Mouse (Mus musculus) forebrain, embryonic 14.5 days (tissue): Measurements from ENCODE around the gene Amigo2. TPM values are rescaled to one million over a fixed set of nuclear protein-coding genes. Genes with fewer than 3 reads are reported as not detected.

Source experiments
- ATAC-seq: fragments of 200-750 bp; cut with Nextera tagmentation; 2 replicates; pipeline ENCODE4 v1.8.0; 2017; ENCODE audit warnings: mild to moderate bottlenecking, moderate library complexity
- DNase-seq: peaks from one replicate; pipeline ENCODE4 v3.0.0-alpha.2; 2015; ENCODE audit warnings: low spot score
- H3K27ac ChIP-seq: fragments of 300-500 bp; sonication (generic); 2 replicates; pipeline ENCODE4 v1.5.1; 2014; ENCODE audit warnings: low read depth, mild to moderate bottlenecking, control low read depth, low read length, moderate library complexity
- H3K27me3 ChIP-seq: fragments of 300-500 bp; sonication (generic); replicated peaks from 2 replicates; pipeline ENCODE4 v1.6.1; 2014; ENCODE audit warnings: low read length, control low read depth, mixed read lengths; ENCODE audit not compliant: control insufficient read depth, insufficient read depth
- H3K36me3 ChIP-seq: fragments of 300-500 bp; sonication (generic); 2 replicates; pipeline ENCODE4 v1.6.1; 2014; ENCODE audit warnings: low read length, control low read depth; ENCODE audit not compliant: control insufficient read depth, insufficient read depth
- H3K4me1 ChIP-seq: fragments of 300-500 bp; sonication (generic); 2 replicates; pipeline ENCODE4 v1.6.1; 2014; ENCODE audit warnings: antibody characterized with exemption, low read length, control low read depth; ENCODE audit not compliant: control insufficient read depth, insufficient read depth
- H3K4me2 ChIP-seq: fragments of 300-500 bp; sonication (generic); 2 replicates; pipeline ENCODE4 v1.6.1; 2014; ENCODE audit warnings: mild to moderate bottlenecking, control low read depth, low read length
- H3K4me3 ChIP-seq: fragments of 300-500 bp; sonication (generic); 2 replicates; pipeline ENCODE4 v1.5.1; 2014; ENCODE audit warnings: low read depth, low read length, control low read depth
- H3K9ac ChIP-seq: fragments of 300-500 bp; sonication (generic); 2 replicates; pipeline ENCODE4 v1.6.1; 2014; ENCODE audit warnings: mild to moderate bottlenecking, low read length, control low read depth, moderate library complexity
- H3K9me3 ChIP-seq: fragments of 300-500 bp; sonication (generic); replicated peaks from 2 replicates; pipeline ENCODE4 v1.6.1; 2016; ENCODE audit warnings: low read length, control low read depth, mixed read lengths; ENCODE audit not compliant: control insufficient read depth
- WGBS: fragments of 180-500 bp; shearing (Covaris S2); extraction: QIAGEN DNeasy Blood & Tissue Kit; methylation state at CpG from one replicate; pipeline ENCODE4 v1.1.7; 2014; 5-methylcytosine and 5-hydroxymethylcytosine counted together
- polyA plus RNA-seq: library from polyadenylated mRNA; unstranded; fragments of >200 nt; fragmentation: Nextera tagmentation; extraction: Ambion mirVana; gene quantifications from 2 replicates; pipeline ENCODE4 v1.2.1, GENCODE M21; 2014

Amigo2 gene
- polyA plus RNA-seq, 1 experiment from 2014 or later: 5.9 TPM

GRCm38 (mm10) chr15:97275626-97276395 is 28.7 kb upstream of the Amigo2 start:
- H3K36me3 ChIP-seq: no peaks in the 10 kb centered on the region
- ATAC-seq (no peak), DNase-seq (no peak)
- no peak overlapping the region for H3K9ac ChIP-seq
- H3K4me2 ChIP-seq: no peak overlapping the region
- WGBS: 88% methylated on average over 12 of the region's 12 CpGs
- no peaks in the 10 kb centered on the region for H3K9me3 ChIP-seq
- H3K4me1 ChIP-seq: peaks cover 14% of the 10 kb centered on the region
- no peak overlapping the region for H3K27ac ChIP-seq
- 0 out of 2 replicates have a peak, but pooled peaks cover 2% of the 10 kb centered on the region for H3K27me3 ChIP-seq
- H3K4me3 ChIP-seq: no peak overlapping the region

- H3K9me3 ChIP-seq: no peaks in the 10 kb centered on the region
- peaks cover 14% of the 10 kb centered on the region for H3K4me1 ChIP-seq
- H3K4me2 ChIP-seq: no peak overlapping the region
- H3K4me3 ChIP-seq: no peak overlapping the region
- H3K27ac ChIP-seq: no peak overlapping the region
- H3K36me3 ChIP-seq: no peaks in the 10 kb centered on the region
- WGBS: 69% methylated on average over 3 of the region's 3 CpGs
- DNase-seq: no peak
- H3K9ac ChIP-seq: no peak overlapping the region
- H3K27me3 ChIP-seq: 0 out of 2 replicates have a peak, but pooled peaks cover 2% of the 10 kb centered on the region
- ATAC-seq: no peak
Measured at GRCm38 (mm10) chr15:97272831-97273230, 25.7 kb upstream of the Amigo2 start.

- H3K27me3 ChIP-seq: 0 out of 2 replicates have a peak, but pooled peaks cover under 1% of the 10 kb centered on the region
- H3K4me3 ChIP-seq: no peak overlapping the region
- WGBS: 51% methylated on average over 7 of the region's 7 CpGs
- H3K4me2 ChIP-seq: no peak overlapping the region
- no peak overlapping the region for H3K9ac ChIP-seq
- peak; percentile 8 for DNase-seq
- H3K4me1 ChIP-seq: peaks cover 12% of the 10 kb centered on the region
- no peak for ATAC-seq
- H3K9me3 ChIP-seq: no peaks in the 10 kb centered on the region
- no peak overlapping the region for H3K27ac ChIP-seq
- no peaks in the 10 kb centered on the region for H3K36me3 ChIP-seq
Measured at GRCm38 (mm10) chr15:97271985-97272697, 25.1 kb upstream of the Amigo2 start.

GRCm38 (mm10) chr15:97267094-97267695 is 20.1 kb upstream of the Amigo2 start:
- 85% methylated on average over 8 of the region's 8 CpGs for WGBS
- DNase-seq: no peak
- H3K9me3 ChIP-seq: no peaks in the 10 kb centered on the region
- no peaks in the 10 kb centered on the region for H3K27me3 ChIP-seq
- H3K27ac ChIP-seq: no peak overlapping the region
- H3K36me3 ChIP-seq: no peaks in the 10 kb centered on the region
- no peaks in the 10 kb centered on the region for H3K4me1 ChIP-seq
- no peak overlapping the region for H3K4me2 ChIP-seq
- H3K4me3 ChIP-seq: no peak overlapping the region
- no peak overlapping the region for H3K9ac ChIP-seq
- no peak for ATAC-seq

GRCm38 (mm10) chr15:97266236-97266845 is 19.3 kb upstream of the Amigo2 start:
- DNase-seq (no peak), ATAC-seq (no peak)
- H3K4me2 ChIP-seq: no peak overlapping the region
- H3K36me3 ChIP-seq: no peaks in the 10 kb centered on the region
- no peak overlapping the region for H3K9ac ChIP-seq
- 86% methylated on average over 14 of the region's 14 CpGs for WGBS
- H3K4me3 ChIP-seq: no peak overlapping the region
- H3K27ac ChIP-seq: no peak overlapping the region
- H3K27me3 ChIP-seq: no peaks in the 10 kb centered on the region
- no peaks in the 10 kb centered on the region for H3K9me3 ChIP-seq
- H3K4me1 ChIP-seq: no peaks in the 10 kb centered on the region

GRCm38 (mm10) chr15:97262251-97262650 is 15.2 kb upstream of the Amigo2 start:
- no peaks in the 10 kb centered on the region for H3K36me3 ChIP-seq
- H3K4me3 ChIP-seq: no peak overlapping the region
- WGBS: 79% methylated on average over 9 of the region's 9 CpGs
- H3K4me1 ChIP-seq: no peaks in the 10 kb centered on the region
- DNase-seq (no peak), ATAC-seq (no peak)
- H3K27me3 ChIP-seq: no peaks in the 10 kb centered on the region
- H3K9ac ChIP-seq: no peak overlapping the region
- H3K9me3 ChIP-seq: no peaks in the 10 kb centered on the region
- H3K4me2 ChIP-seq: no peak overlapping the region
- H3K27ac ChIP-seq: no peak overlapping the region

GRCm38 (mm10) chr15:97259968-97260597 is 13.0 kb upstream of the Amigo2 start:
- WGBS: 72% methylated on average over 11 of the region's 11 CpGs

GRCm38 (mm10) chr15:97259300-97259699 is 12.2 kb upstream of the Amigo2 start:
- H3K9me3 ChIP-seq: no peaks in the 10 kb centered on the region
- no peak overlapping the region for H3K27ac ChIP-seq
- WGBS: 63% methylated on average over 8 of the region's 8 CpGs
- no peaks in the 10 kb centered on the region for H3K4me1 ChIP-seq
- H3K36me3 ChIP-seq: no peaks in the 10 kb centered on the region
- no peak overlapping the region for H3K4me2 ChIP-seq
- H3K9ac ChIP-seq: no peak overlapping the region
- no peak overlapping the region for H3K4me3 ChIP-seq
- ATAC-seq (no peak), DNase-seq (peak; percentile 59)
- H3K27me3 ChIP-seq: no peaks in the 10 kb centered on the region

More at GRCm38 (mm10) chr15:97259968-97260597, 13.0 kb upstream of the Amigo2 start:
- Histone ChIP-seq H3K27ac (no peak overlapping the region), H3K4me1 (no peaks in the 10 kb centered on the region), H3K4me3 (no peak overlapping the region), H3K9me3 (no peaks in the 10 kb centered on the region), H3K9ac (no peak overlapping the region), H3K27me3 (no peaks in the 10 kb centered on the region), H3K4me2 (no peak overlapping the region), H3K36me3 (no peaks in the 10 kb centered on the region)
- ATAC-seq (no peak), DNase-seq (no peak)
